Mouse (Mus musculus) limb, embryonic 15.5 days (tissue): Measurements from ENCODE around the gene Pprc1. TPM values are rescaled to one million over a fixed set of nuclear protein-coding genes. Genes with fewer than 3 reads are reported as not detected.
A peak's percentile ranks its signal among the peaks of the same experiment; 100 is the strongest.

ENCODE experiments used
- ATAC-seq: fragments of 200-750 bp; cut with Nextera tagmentation; 2 replicates; pipeline ENCODE4 v1.8.0; 2017; ENCODE audit warnings: low read depth, moderate TSS enrichment; ENCODE audit not compliant: insufficient number of reproducible peaks, low FRiP score, low TSS enrichment
- H3K27ac ChIP-seq: fragments of 300-500 bp; sonication (generic); 2 replicates; pipeline ENCODE4 v1.5.1; 2015; ENCODE audit warnings: moderate library complexity, mild to moderate bottlenecking, inconsistent platforms
- H3K27me3 ChIP-seq: fragments of 300-500 bp; sonication (generic); 2 replicates; pipeline ENCODE4 v1.6.1; 2015; ENCODE audit warnings: inconsistent platforms
- H3K36me3 ChIP-seq: fragments of 300-500 bp; sonication (generic); 2 replicates; pipeline ENCODE4 v1.6.1; 2015; ENCODE audit warnings: inconsistent platforms
- H3K4me1 ChIP-seq: fragments of 300-500 bp; sonication (generic); 2 replicates; pipeline ENCODE4 v1.6.1; 2015; ENCODE audit warnings: inconsistent platforms
- H3K4me2 ChIP-seq: fragments of 300-500 bp; sonication (generic); 2 replicates; pipeline ENCODE4 v1.6.1; 2015; ENCODE audit warnings: mild to moderate bottlenecking, inconsistent platforms
- H3K4me3 ChIP-seq: fragments of 300-500 bp; sonication (generic); 2 replicates; pipeline ENCODE4 v1.5.1; 2015; ENCODE audit warnings: mild to moderate bottlenecking, inconsistent platforms
- H3K9ac ChIP-seq: fragments of 300-500 bp; sonication (generic); 2 replicates; pipeline ENCODE4 v1.6.1; 2015; ENCODE audit warnings: inconsistent platforms
- H3K9me3 ChIP-seq: fragments of 300-500 bp; sonication (generic); 2 replicates; pipeline ENCODE4 v1.6.1; 2016; ENCODE audit warnings: inconsistent platforms
- WGBS: fragments of 180-500 bp; shearing (Covaris S2); methylation state at CpG from one replicate; pipeline ENCODE4 v1.1.7; 2015; 5-methylcytosine and 5-hydroxymethylcytosine counted together
- polyA plus RNA-seq: library from polyadenylated mRNA; unstranded; fragments of >200 nt; fragmentation: Nextera tagmentation; extraction: Ambion mirVana; gene quantifications from 2 replicates; pipeline ENCODE4 v1.2.1, GENCODE M21; 2015

The Pprc1 gene
- polyA plus RNA-seq, 1 experiment from 2014 or later = 36.8 TPM

DNA sequence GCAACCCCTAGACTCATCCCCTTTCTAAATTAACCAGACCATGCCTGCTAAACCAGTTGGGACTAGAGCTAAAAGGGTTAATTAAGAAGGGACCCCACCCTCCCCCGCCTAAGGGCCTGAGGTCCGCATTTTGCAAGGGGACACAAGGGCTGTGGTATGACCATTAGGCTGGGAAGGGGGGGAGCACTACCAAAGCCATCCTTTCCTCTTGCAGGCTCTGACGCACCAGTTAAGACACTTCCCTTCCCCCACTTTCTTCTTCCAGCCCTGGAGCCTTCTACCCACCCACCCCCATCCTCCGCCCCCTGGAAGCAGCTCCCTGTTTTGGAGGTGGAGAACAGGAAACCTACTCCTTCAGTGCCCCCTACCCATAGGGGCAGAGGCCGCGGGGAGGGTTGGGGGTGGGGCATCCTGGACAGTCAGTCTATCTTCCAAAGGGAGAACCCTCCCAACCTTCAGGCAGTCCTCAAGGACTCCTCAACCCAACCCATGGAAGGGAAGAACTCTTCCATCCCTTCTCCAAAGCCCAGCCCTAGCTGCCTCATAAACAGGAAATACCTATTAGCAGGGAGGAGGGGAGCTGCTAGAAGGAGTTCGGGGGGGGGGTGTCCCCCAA is 1.1 kb downstream of the Pprc1 start:
- Histone ChIP-seq H3K4me2 (peak overlapping the region; percentile 82), H3K36me3 (no peaks in the 10 kb centered on the region), H3K4me3 (peak overlapping the region; percentile 96), H3K4me1 (peaks cover 49% of the 10 kb centered on the region), H3K9me3 (no peaks in the 10 kb centered on the region), H3K9ac (peak overlapping the region; percentile 97), H3K27ac (peak overlapping the region; percentile 99), H3K27me3 (no peaks in the 10 kb centered on the region)
- ATAC-seq = peak; percentile 36
- under 1% methylated on average over 7 of the region's 7 CpGs for WGBS

DNA sequence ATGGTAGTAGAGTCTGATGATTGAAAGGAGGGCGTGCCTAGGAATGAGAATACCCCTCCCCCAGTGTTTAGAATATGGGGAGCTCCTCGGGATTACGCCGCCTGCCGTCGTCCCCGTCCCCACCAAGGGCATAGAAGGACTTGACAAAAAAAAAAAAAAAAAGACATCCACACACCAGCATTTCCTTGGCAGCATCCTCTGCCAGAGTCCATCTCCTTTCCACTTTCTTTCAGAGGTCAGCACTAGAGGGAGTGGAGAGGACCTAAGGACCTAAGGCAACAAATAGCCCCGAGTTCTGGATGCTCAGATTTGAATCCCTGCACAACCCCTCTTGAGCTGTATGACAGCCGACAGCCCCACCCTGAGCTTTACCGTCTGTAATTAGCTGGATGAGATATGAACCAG is 1.9 kb downstream of the Pprc1 start:
- H3K9ac ChIP-seq = no peak overlapping the region
- peaks cover 41% of the 10 kb centered on the region for H3K4me1 ChIP-seq
- no peaks in the 10 kb centered on the region for H3K27me3 ChIP-seq
- 9% methylated on average over 10 of the region's 10 CpGs for whole genome bisulfite sequencing
- no peaks in the 10 kb centered on the region for H3K36me3 ChIP-seq
- H3K4me3 ChIP-seq = peak overlapping the region; percentile 96; the same call in 1 of the 2 replicates
- no peak for ATAC-seq
- no peaks in the 10 kb centered on the region for H3K9me3 ChIP-seq
- peak overlapping the region; percentile 99 for H3K27ac ChIP-seq
- peak overlapping the region; percentile 82 for H3K4me2 ChIP-seq

DNA sequence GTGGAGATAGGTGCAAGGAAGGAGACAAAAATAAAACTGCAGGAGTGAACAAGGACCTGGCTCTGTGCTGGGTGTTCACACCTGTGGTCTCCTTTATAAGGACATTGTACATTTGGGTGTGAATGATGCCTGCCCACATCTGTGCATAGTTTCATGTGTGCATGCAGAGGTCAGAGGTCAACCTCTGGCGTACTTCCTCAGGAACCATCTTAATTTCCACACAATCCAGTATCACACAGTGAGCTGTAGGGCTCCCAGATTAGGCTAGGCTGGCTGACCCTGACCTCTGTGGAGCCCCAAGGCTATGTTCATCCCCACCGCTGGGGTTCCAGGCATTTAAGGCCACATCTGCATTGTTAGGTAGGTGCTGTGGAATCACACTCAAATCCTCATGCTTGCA is 2.7 kb downstream of the Pprc1 start:
- Histone ChIP-seq H3K36me3 (no peaks in the 10 kb centered on the region), H3K4me2 (no peak overlapping the region), H3K4me3 (no peak overlapping the region), H3K9ac (no peak overlapping the region), H3K4me1 (peaks cover 33% of the 10 kb centered on the region), H3K27ac (no peak overlapping the region), H3K27me3 (no peaks in the 10 kb centered on the region), H3K9me3 (no peaks in the 10 kb centered on the region)
- WGBS = 38% methylated on average over 2 of the region's 2 CpGs
- ATAC-seq = no peak

DNA sequence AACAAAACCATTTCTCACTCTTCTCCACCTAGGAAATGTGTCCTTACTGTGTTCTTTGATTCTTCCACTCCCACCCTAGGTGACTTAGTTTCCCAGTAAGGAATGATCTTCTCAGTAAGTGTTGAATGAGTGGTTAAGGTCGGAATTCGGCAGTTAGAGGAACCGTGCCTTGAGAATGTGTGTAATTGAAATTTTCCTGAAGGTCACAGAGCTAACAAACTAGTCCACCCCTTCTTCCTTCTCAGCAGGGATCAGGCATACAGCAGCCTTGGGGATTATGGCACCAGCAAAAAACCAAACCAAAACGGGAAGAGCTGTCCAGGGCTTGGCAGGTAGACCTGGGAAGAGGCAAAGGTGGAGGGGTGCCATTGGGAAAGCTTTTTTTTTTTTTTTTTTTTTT is 4.4 kb downstream of the Pprc1 start:
- Histone ChIP-seq H3K4me1 (peaks cover 16% of the 10 kb centered on the region), H3K27ac (no peak overlapping the region), H3K27me3 (no peaks in the 10 kb centered on the region), H3K4me3 (no peak overlapping the region), H3K9me3 (no peaks in the 10 kb centered on the region), H3K4me2 (no peak overlapping the region), H3K9ac (no peak overlapping the region), H3K36me3 (no peaks in the 10 kb centered on the region)
- no peak for ATAC-seq
- WGBS = 61% methylated on average over 4 of the region's 4 CpGs

DNA sequence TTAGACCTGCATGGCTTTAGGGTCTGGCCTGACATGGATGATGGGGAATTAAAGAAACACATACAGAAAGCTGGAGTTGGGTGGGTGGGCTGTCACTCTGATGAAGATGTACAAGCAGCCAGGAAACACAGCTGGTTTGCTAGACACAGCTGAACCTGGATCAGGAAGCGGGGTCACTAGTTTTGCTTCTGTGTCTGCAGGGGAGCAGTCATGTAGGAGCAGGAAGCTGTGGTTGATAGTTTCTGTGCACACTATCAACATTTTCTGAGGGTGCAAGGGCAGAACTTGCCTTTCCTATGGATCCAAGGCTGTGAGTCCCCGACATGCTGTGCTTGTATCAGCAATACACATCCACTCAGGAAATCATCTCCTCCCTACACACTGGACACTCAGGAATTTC is 5.8 kb downstream of the Pprc1 start:
- ATAC-seq = no peak
- Histone ChIP-seq H3K9ac (no peak overlapping the region), H3K9me3 (no peaks in the 10 kb centered on the region), H3K4me2 (no peak overlapping the region), H3K27ac (no peak overlapping the region), H3K4me3 (no peak overlapping the region), H3K4me1 (peaks cover 13% of the 10 kb centered on the region), H3K36me3 (no peaks in the 10 kb centered on the region), H3K27me3 (no peaks in the 10 kb centered on the region)
- WGBS = 64% methylated on average over 2 of the region's 2 CpGs

DNA sequence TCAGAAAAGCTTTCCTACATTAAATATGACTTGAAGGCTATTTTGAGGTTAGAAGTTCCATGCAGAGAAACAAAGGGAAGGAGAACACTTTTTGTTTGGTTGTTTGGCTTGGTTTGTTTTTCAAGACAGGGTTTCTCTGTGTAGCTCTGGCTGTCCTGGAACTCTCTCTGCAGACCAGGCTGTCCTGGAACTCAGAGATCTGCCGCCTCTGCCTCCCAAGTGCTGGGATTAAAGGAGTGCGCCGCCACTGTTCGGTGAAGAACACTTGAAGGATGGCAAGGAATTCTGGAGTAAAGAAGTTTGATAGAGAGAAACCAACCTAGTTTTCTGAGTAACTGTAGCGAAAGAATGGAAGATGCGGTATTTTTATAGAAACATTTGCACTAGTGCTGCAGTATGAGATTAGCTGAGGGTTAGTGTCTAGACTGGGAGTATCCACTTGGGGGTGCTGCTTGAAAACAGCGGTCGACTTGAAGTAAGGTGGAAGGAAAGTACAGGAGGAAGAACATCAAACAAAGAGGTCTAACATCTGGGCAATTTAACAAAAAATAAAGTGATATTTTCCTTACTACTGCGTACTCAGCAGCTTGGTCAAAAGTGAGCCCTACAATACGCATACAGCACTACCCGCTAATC is 11.2 kb downstream of the Pprc1 start:
- Histone ChIP-seq H3K4me3 (peak overlapping the region; percentile 98), H3K27ac (peak overlapping the region; percentile 97), H3K27me3 (no peaks in the 10 kb centered on the region), H3K4me1 (peaks cover 25% of the 10 kb centered on the region; the same call in 1 of the 2 replicates), H3K4me2 (peak overlapping the region; percentile 44), H3K9me3 (no peaks in the 10 kb centered on the region), H3K9ac (0 out of 2 replicates have a peak overlapping the region, but pooled peaks have one; percentile 20), H3K36me3 (no peaks in the 10 kb centered on the region)
- WGBS = under 1% methylated on average over 11 of the region's 11 CpGs
- ATAC-seq = peak; percentile 68

DNA sequence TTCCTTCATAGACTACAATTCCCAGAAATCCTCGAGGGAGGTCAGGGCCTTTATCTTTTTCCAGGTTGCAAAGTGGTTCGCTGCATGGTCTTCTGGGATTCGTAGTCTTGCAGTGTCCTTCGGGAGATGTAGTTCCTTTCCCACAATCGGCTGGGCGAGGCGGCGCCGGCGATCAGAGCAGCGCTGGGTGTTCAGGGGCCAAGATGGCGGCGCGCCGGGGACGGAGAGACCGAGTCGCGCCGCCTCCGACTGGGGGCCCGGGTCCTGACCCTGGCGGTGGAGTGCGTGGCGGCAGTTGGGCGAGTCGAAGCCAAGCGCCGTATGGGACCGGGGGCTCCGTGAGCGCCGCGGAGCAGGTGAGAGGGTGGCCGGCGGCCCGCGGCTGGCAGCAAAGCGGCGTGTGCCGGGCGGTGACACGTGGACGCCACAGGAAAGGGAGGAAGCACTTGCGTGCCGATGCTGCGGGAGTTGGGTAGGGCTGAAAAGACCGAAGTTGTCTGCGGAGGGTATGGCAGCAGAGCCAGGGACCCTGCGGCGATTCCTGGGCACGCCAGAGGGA is 11.8 kb downstream of the Pprc1 start:
- Histone ChIP-seq H3K4me2 (peak overlapping the region; percentile 63), H3K36me3 (peaks cover 2% of the 10 kb centered on the region; the same call in 1 of the 2 replicates), H3K4me3 (peak overlapping the region; percentile 98), H3K4me1 (peaks cover 25% of the 10 kb centered on the region; the same call in 1 of the 2 replicates), H3K27ac (peak overlapping the region; percentile 97), H3K9me3 (no peaks in the 10 kb centered on the region), H3K9ac (peak overlapping the region; percentile 76), H3K27me3 (no peaks in the 10 kb centered on the region)
- WGBS = under 1% methylated on average over 52 of the region's 52 CpGs
- ATAC-seq = peak; percentile 90

DNA sequence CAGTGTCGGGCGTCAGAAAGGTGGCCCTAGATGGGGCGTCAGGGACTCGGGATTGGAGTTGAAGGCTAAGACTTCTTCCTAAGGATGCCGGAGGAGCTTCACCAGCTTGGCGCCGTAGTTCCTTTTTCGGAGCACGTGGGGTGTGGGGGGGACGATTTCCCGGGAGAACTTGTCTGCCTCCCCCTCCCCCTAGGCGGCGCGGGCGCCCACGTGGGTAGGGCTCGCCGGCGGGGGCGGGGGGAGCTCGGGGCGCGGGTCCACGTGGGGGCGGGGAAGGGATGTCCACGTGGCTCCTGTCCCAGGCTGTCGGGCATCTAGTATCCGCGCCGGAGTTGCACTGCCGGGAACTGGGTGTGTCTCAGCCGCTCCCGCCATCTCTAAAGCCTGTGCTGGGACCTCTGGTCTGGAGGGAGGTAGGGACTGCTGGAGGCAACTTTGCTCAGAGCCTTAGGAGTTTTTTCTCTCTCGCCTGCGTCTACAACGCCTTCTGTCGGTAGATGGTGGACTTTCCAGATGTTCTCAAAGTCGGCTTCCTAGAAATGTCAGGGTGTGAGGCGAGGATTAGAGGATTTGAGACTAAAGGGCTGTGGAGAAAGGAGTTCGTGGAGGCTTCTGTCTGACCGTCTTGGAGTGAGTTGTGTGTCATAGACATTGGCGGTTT is 12.4 kb downstream of the Pprc1 start:
- Histone ChIP-seq H3K9ac (peak overlapping the region; percentile 76), H3K36me3 (peaks cover 8% of the 10 kb centered on the region), H3K27me3 (no peaks in the 10 kb centered on the region), H3K4me3 (peak overlapping the region; percentile 98), H3K4me1 (peaks cover 25% of the 10 kb centered on the region; the same call in 1 of the 2 replicates), H3K27ac (peak overlapping the region; percentile 97), H3K9me3 (no peaks in the 10 kb centered on the region), H3K4me2 (peak overlapping the region; percentile 63)
- under 1% methylated on average over 30 of the region's 42 CpGs for WGBS
- ATAC-seq = peak; percentile 78

DNA sequence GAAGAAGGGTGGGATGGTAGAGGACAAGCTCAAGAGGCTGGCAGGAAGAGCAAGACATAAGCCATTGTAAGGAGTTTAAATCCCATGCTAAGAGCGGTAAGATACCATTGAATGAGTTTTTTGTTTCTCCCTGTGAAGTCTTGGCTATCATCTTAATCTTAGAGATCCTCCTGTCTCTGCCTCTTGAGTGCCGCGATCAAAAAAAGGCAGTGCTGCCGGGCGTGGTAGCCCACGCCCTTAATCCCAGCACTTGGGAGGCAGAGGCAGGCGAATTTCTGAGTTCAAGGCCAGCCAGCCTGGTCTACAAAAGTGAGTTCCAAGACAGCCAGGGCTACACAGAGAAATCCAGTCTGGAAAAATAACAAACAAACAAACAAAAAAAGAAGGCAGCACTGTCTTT is 13.8 kb downstream of the Pprc1 start:
- peak overlapping the region; percentile 63; the same call in 1 of the 2 replicates for H3K4me2 ChIP-seq
- WGBS = 98% methylated on average over 7 of the region's 7 CpGs
- H3K27me3 ChIP-seq = no peaks in the 10 kb centered on the region
- no peak for ATAC-seq
- no peak overlapping the region for H3K27ac ChIP-seq
- H3K4me3 ChIP-seq = peak overlapping the region; percentile 98; the same call in 1 of the 2 replicates
- H3K4me1 ChIP-seq = peaks cover 25% of the 10 kb centered on the region; the same call in 1 of the 2 replicates
- H3K9me3 ChIP-seq = no peaks in the 10 kb centered on the region
- no peak overlapping the region for H3K9ac ChIP-seq
- H3K36me3 ChIP-seq = peaks cover 22% of the 10 kb centered on the region

DNA sequence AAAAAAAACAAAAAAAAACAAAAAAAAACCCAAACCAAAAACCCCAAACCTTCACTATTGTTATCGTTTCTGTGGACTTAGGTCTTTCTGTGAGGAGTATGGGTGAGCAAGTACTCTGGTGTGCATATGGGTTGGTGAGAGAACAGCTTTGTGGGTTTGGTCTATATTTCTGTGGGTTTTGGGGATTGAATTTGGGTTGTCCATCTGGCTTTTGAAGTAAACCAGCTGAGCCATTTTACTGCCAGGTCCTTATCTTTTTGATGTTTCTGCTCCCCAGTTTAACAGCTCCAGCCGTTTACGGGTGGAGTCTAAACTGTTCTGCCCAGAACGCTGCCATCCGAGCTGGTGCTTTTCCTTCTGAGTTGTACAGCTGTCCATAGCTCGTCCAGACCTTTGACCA is 16.2 kb downstream of the Pprc1 start:
- ATAC-seq = no peak
- Histone ChIP-seq H3K36me3 (peaks cover 46% of the 10 kb centered on the region), H3K4me2 (no peak overlapping the region)

DNA sequence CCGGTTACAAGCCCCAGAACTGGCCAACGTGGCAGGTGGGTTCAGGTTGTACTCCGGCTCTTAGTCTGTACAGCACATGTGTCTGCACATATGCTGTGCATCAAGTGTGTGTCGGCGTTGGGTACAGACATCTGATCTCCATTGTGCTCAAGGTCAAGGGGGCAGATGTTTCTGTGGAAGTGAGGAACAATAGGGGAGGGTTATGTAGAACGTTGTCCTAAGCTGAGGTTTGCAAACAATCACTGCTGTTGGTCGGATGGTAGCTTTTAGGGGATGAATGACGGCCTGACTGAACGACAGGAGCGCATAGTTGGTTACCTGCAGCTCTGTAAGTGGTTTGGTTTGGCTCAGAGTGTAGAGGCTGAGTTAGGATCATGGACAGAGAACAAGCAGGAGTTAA is 23.4 kb downstream of the Pprc1 start:
- H3K4me2 ChIP-seq = no peak overlapping the region
- no peaks in the 10 kb centered on the region for H3K4me1 ChIP-seq
- no peaks in the 10 kb centered on the region for H3K9me3 ChIP-seq
- no peak overlapping the region for H3K4me3 ChIP-seq
- no peaks in the 10 kb centered on the region for H3K27me3 ChIP-seq
- 74% methylated on average over 10 of the region's 10 CpGs for WGBS
- no peak for ATAC-seq
- H3K9ac ChIP-seq = no peak overlapping the region
- no peak overlapping the region for H3K27ac ChIP-seq
- H3K36me3 ChIP-seq = peaks cover 95% of the 10 kb centered on the region

More for the DNA sequence above, 16.2 kb downstream of the Pprc1 start:
- H3K4me3 ChIP-seq = no peak overlapping the region
- no peaks in the 10 kb centered on the region for H3K9me3 ChIP-seq
- H3K27ac ChIP-seq = no peak overlapping the region
- peaks cover 23% of the 10 kb centered on the region; the same call in 1 of the 2 replicates for H3K4me1 ChIP-seq
- H3K9ac ChIP-seq = no peak overlapping the region
- H3K27me3 ChIP-seq = no peaks in the 10 kb centered on the region
- 59% methylated on average over 6 of the region's 6 CpGs for WGBS

DNA sequence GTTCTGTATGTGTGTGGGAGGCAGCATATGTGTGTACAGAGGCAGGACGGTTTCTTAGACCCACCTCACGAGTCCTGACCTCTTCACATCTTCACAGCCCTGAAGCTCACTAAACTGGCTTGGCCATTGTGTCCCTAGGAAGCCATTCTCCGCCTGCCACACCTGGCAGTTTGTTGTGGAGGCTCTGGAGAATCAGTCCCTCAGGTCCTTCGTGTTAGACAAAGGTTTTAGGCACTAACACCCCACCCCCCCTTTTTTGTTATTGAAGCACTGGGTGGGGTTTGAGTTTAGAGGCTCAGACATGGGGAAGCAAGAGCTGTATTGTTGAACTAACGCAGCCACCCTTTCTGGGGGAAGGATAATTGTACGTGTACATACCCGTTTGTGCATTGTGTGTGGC is 28.6 kb downstream of the Pprc1 start:
- Histone ChIP-seq H3K27me3 (no peaks in the 10 kb centered on the region), H3K4me1 (peaks cover 20% of the 10 kb centered on the region), H3K36me3 (peaks cover 56% of the 10 kb centered on the region), H3K4me2 (no peak overlapping the region), H3K4me3 (no peak overlapping the region), H3K9me3 (no peaks in the 10 kb centered on the region), H3K27ac (no peak overlapping the region), H3K9ac (no peak overlapping the region)
- no peak for ATAC-seq
- 85% methylated on average over 7 of the region's 7 CpGs for WGBS
